Mouse (Mus musculus) activated CD4-positive, CD25-positive, alpha-beta regulatory T cell, adult 4 months (primary cell): ENCODE measurements around the gene Mybbp1a. TPM values are rescaled to one million over a fixed set of nuclear protein-coding genes. Genes with fewer than 3 reads are reported as not detected.

Source experiments
- ATAC-seq: one replicate; pipeline ENCODE4 v1.8.0; 2017
- polyA plus RNA-seq, 2 experiments: library from polyadenylated mRNA; unstranded; fragments of 100-300 nt; shearing (Covaris generic); gene quantifications; one replicate each; pipeline ENCODE4 v1.2.1; 2017

Mybbp1a gene
- polyA plus RNA-seq, 2 experiments from 2014 or later, result 55.5 to 77.9 TPM

DNA sequence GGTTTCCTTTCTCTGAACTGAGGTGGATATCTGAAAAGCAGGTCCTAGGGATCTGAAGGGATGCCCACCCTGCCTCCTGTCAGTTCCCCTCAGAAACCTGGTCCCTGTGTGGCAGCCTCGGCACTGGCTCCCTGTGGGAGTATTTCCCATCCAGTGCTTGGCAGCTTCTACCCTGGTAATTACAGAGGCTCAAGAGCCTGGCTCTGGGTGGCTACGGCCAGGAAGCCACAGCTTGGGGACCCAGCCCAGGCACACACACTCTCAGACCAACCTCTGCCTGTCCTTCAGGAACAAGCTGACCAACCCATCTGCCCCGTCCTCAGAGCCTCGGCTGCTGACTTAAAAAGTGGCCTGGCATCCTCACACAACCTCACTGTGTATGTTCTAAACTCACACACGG is 40.2 kb downstream of the Mybbp1a start:
- no peak for ATAC-seq

GRCm38 (mm10) chr11:72481952-72482351 is 40.8 kb downstream of the Mybbp1a start:
- no peak for ATAC-seq

GRCm38 (mm10) chr11:72484549-72484948 is 43.4 kb downstream of the Mybbp1a start:
- no peak for ATAC-seq

- no peak for ATAC-seq
These were observed 44.0 kb downstream of the Mybbp1a start for GRCm38 (mm10) chr11:72485157-72485556.

DNA sequence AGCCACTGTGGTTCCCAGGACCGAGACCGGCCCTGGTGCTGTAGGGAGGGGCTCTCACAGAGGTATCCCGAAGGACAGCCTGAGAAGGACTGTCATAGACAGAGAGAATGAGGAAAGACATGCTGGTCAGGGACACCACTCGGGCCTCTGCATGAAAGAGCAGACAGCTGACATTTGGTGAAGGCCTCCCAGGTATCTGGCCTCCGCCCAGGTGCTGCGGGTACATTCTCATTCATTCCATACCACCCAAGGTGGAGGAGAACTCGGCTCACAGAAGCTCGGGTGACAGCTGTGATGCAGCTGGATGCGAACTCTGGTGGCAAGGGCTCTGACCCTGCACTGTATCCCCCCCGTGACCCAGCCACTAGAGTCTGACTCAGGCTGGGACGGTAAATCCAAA is 44.8 kb downstream of the Mybbp1a start:
- no peak for ATAC-seq

DNA sequence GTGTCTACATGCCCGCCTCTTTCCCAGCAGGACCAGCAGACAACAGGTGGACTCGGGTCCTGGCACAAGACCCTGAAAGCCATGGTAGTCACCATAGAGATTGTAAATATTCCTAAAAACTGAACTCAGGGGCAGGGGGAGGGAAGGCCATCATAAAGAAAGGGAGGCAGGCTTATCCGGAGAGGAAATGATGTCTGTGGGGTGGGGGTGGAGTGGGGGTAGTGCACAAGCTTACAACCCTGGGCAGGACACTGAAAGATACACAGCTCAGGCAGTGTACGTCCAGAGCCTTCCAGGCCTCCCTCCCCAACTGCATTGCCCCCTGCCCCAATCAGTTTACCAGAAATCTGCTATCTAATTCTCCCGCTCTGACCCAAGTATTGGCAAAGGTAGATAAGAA is 46.0 kb downstream of the Mybbp1a start:
- no peak for ATAC-seq

DNA sequence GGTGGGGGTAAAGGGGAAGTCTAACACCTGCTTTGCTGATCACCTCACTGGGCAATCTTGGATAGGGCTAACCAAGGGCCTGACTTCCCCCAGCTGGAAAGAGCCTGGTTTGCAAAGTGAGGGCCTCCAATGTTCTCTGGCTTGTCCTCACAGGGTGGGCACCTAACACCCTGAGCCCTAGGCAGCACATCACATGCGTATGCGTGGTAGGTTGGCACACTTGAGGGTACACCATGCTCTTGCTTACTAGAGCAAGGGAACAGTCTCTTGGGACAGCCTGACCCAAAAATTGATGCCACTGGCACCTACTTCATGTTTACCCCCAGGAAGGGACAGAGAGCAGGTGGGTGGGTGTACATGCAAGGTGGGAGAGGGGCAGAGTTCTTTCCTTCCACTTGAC is 46.6 kb downstream of the Mybbp1a start:
- no peak for ATAC-seq

DNA sequence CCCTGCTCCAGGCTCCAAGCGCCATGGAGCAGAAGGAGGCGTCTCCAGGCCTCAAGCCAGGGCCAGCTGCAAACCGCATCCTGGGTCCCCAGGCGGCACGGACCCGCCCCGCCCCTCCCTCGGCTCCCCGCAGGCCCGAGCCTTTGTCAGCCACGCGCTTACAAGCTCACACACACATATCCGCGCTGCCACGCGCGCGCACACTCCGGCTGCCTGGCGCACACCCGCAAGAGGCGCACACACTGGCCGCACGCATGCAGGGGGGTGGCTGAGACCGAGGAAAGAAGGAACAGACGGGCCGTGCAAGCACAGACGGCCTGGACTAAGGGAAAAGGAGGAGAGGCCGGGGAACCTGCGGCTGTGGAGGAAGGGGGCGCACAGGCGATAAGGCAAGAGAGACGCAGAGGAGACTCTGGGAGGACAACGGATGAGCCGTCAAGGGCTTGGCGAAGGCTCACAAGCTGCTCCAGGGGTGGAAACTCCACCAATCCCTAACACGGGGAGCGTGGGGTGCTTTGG is 47.7 kb downstream of the Mybbp1a start:
- ATAC-seq, result no peak

- no peak for ATAC-seq
These were observed 48.2 kb downstream of the Mybbp1a start for GRCm38 (mm10) chr11:72489397-72489796.

DNA sequence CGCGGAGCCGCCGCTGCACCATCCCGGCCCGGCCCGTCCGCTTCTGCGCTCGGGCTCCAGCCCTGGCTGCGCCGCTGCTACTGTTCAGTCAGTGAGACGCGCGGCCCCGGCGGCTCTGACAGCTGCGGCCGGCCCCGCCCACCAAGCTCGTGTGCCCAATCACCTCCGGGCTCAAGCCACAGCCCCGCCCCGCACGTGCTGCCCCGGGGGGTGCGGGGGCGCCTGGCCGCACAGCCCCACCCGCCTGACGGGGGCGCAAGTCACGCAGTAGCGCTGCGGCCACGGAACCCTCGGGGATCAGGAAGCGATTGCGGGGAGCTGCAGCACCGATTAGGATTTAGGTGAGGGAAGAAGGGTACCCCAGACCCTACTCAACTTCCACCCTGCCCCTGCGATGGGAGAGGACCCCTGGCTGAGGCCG is 48.7 kb downstream of the Mybbp1a start, which contains the start of gene Spns2:
TSS of gene Spns2 (minus strand) at position 24 of the 421 bp plus-strand sequence.
- no peak for ATAC-seq

GRCm38 (mm10) chr11:72491130-72491960 is 50.2 kb downstream of the Mybbp1a start:
- ATAC-seq, result no peak

GRCm38 (mm10) chr11:72494046-72494988 is 53.2 kb downstream of the Mybbp1a start:
- no peak for ATAC-seq

DNA sequence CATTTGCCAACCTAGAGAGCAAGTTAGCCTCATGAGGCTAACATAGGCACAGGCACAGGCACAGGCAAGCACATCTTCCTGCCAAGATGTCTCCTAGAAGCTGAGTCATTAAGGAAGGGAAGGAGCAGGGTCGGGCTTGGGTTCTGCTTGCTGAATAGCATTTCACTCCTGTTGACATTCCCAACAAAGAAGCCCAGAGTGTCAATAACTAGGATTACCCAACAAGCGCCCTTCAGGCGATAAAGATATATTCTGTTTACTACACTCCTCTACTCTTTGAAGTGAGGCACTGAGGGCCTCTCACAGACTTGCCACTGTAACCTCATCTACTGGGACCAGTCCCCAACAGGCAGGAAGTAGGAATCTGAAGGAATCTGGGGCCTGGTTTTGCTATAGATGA is 54.9 kb downstream of the Mybbp1a start:
- no peak for ATAC-seq

GRCm38 (mm10) chr11:72496775-72497174 is 55.6 kb downstream of the Mybbp1a start:
- ATAC-seq, result no peak

- no peak for ATAC-seq
These were observed 56.2 kb downstream of the Mybbp1a start for GRCm38 (mm10) chr11:72497367-72497766.

DNA sequence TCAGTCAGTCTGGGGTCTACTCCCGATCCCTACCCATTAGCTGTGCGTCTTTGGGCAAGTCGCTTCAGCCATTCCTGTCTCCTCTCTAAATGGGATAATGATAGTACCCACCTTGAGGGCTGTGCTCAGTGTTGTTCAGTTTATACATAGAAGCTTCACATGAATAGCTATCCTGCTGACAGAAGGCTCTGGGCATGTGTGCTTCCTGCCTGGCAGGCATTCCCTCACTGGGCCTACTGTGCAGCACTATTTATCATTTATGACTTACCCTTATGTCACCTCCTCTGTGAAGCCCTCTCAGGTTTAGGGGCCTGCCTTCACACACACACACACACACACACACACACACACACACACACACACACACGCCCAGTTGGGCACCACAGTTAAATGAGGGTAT is 59.0 kb downstream of the Mybbp1a start:
- no peak for ATAC-seq

Other genes starting within 250 kb of the Mybbp1a start
- not detected for gene Gm43951, start 234.5 kb upstream of the Mybbp1a start, polyA plus RNA-seq
- gene 4933427D14Rik, start 233.9 kb upstream of the Mybbp1a start, polyA plus RNA-seq, result 10 to 100 TPM; 18.5 to 19.6 TPM
- gene Txndc17, start 233.8 kb upstream of the Mybbp1a start, polyA plus RNA-seq, result 100 to 1,000 TPM; 118 to 131 TPM
- 10 to 100 TPM; 13.0 to 15.6 TPM for gene Med31, start 225.8 kb upstream of the Mybbp1a start, polyA plus RNA-seq
- not detected for gene Slc13a5, start 174.1 kb upstream of the Mybbp1a start, polyA plus RNA-seq
- gene Xaf1, start 139.7 kb upstream of the Mybbp1a start, polyA plus RNA-seq, result 100 to 1,000 TPM in 1 of 2 experiments, 10 to 100 TPM in 1; 68.0 to 111 TPM
- under 1 TPM; 0.20 to 0.28 TPM for gene Fbxo39, start 126.9 kb upstream of the Mybbp1a start, polyA plus RNA-seq
- gene Tekt1, start 78.9 kb upstream of the Mybbp1a start, polyA plus RNA-seq, result not detected
- gene Smtnl2, start 29.6 kb upstream of the Mybbp1a start, polyA plus RNA-seq, result not detected
- gene Ggt6, start 5.8 kb upstream of the Mybbp1a start, polyA plus RNA-seq, result not detected
- not detected for gene Spns2, start 48.5 kb downstream of the Mybbp1a start, polyA plus RNA-seq
- gene Spns3, start 109.2 kb downstream of the Mybbp1a start, polyA plus RNA-seq, result under 1 TPM; 0.61 to 0.70 TPM
- 10 to 100 TPM; 49.6 to 52.2 TPM for gene Ube2g1, start 165.9 kb downstream of the Mybbp1a start, polyA plus RNA-seq
- 10 to 100 TPM; 33.2 to 41.2 TPM for gene Ankfy1, start 248.7 kb downstream of the Mybbp1a start, polyA plus RNA-seq